Mouse (Mus musculus) C2C12 (cell line): ENCODE measurements at regions not wholly inside any gene's neighbourhood (a gene's known extent, or its start where the extent isn't known, plus 50 kb on each side); places are given as distances from the start of the nearest gene placed in this dataset.

Source experiments
- H3K27me3 ChIP-seq: one replicate; pipeline ENCODE4 v1.6.1; 2011; ENCODE audit not compliant: control insufficient read depth, insufficient read depth, insufficient read length
- H3K36me3 ChIP-seq: one replicate; pipeline ENCODE4 v1.6.1; 2011; ENCODE audit not compliant: control insufficient read depth, insufficient read depth
- H3K4me3 ChIP-seq: one replicate; pipeline ENCODE4 v1.5.1; 2011; ENCODE audit warnings: mild to moderate bottlenecking, control low read depth; ENCODE audit not compliant: poor library complexity, insufficient read depth, severe bottlenecking
- H3K79me2 ChIP-seq: one replicate; pipeline ENCODE4 v1.6.1; 2011; ENCODE audit not compliant: control insufficient read depth, insufficient read depth
- H3K79me3 ChIP-seq: one replicate; pipeline ENCODE4 v1.6.1; 2011; ENCODE audit warnings: low read depth, control low read depth
- H3ac ChIP-seq: one replicate; pipeline ENCODE3; 2011; ENCODE audit warnings: low read depth; ENCODE audit not compliant: control insufficient read depth, insufficient read length
- CEBPB ChIP-seq: IDR thresholded peaks from one replicate; pipeline ENCODE4 v1.6.1; 2011; ENCODE audit warnings: low read depth, mild to moderate bottlenecking, control low read depth, moderate library complexity
- CTCF ChIP-seq: IDR thresholded peaks from one replicate; pipeline ENCODE4 v1.5.1; 2011; ENCODE audit not compliant: control insufficient read depth, insufficient read depth, insufficient read length
- FOSL1 ChIP-seq: IDR thresholded peaks from one replicate; pipeline ENCODE4 v1.8.0; 2011; ENCODE audit warnings: mild to moderate bottlenecking, low read length; ENCODE audit not compliant: poor library complexity, insufficient read depth, severe bottlenecking
- MAX ChIP-seq: IDR thresholded peaks from one replicate; pipeline ENCODE4 v1.6.1; 2011; ENCODE audit warnings: mild to moderate bottlenecking, control low read depth
- MYOD1 ChIP-seq: IDR thresholded peaks from one replicate; pipeline ENCODE4 v1.6.1; 2011; ENCODE audit warnings: low read depth; ENCODE audit not compliant: control insufficient read depth, insufficient read length
- MYOG ChIP-seq: IDR thresholded peaks from one replicate; pipeline ENCODE4 v1.6.1; 2011; ENCODE audit not compliant: control insufficient read depth, insufficient read length; ENCODE audit errors: extremely low read depth
- USF1 ChIP-seq: IDR thresholded peaks from one replicate; pipeline ENCODE4 v1.6.1; 2011; ENCODE audit warnings: low read depth, mild to moderate bottlenecking, control low read depth, moderate library complexity

DNA sequence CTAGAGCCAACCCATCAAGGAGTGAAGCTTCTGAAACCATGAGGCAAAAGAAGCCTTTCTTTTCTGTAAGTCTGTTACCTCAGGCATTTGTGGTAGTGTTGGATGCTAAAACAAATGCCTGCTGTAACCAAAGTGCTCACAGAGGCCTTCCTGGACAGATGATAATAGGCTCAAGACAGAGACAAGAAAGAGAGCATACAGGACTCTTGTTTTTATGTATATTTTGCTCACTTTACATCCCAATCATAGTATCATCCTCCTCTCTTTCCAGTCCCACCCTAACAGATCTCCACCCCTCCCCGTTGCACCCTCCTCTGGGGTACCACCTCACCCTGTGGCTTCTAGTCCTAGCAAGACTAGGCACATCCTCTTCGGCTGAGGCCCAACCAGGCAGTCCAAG is 262.7 kb downstream of the Lurap1l start:
- Histone ChIP-seq H3ac (no peak overlapping the region), H3K4me3 (no peak overlapping the region), H3K79me3 (no peaks in the 10 kb centered on the region), H3K27me3 (no peaks in the 10 kb centered on the region), H3K36me3 (no peaks in the 10 kb centered on the region), H3K79me2 (no peaks in the 10 kb centered on the region)
- TF ChIP-seq USF1 (no peak), CEBPB (no peak), MAX (no peak), FOSL1 (no peak), MYOD1 (no peak), CTCF (no peak), MYOG (no peak)

DNA sequence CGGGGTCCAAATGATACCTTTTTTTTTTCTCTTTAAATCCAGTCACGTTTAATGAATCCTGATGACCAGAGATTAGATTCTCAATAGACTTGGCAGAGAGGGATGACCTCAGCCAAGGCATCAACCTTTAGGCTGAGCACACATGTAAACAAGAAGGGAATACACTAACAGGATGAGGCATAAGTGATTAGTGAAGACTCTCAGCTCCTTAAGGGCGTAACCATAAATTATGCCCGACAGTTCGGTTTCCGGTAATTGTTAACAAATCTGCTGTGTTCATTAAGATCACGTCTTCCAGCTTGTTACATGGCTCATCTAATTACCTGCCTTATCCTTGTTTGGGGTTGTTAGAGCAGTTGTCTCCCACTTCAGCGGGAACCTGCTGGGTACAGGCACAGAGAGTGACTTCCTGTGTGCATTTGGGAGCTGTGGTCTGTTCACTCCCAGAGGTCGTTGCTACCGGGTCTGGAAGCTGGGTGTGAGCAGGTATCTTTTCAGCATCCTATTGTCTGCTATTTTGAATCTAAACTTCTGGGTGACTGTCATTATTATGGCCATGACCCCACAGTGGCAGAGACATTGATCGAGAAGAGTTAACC is 265.1 kb downstream of the Mpdz start:
- H3ac ChIP-seq, result no peak overlapping the region
- H3K4me3 ChIP-seq, result no peak overlapping the region
- TF ChIP-seq CTCF (no peak), MAX (no peak), USF1 (no peak), MYOD1 (no peak), CEBPB (no peak), FOSL1 (no peak), MYOG (no peak)
- no peaks in the 10 kb centered on the region for H3K36me3 ChIP-seq
- H3K27me3 ChIP-seq, result no peaks in the 10 kb centered on the region
- no peaks in the 10 kb centered on the region for H3K79me3 ChIP-seq
- H3K79me2 ChIP-seq, result no peaks in the 10 kb centered on the region

DNA sequence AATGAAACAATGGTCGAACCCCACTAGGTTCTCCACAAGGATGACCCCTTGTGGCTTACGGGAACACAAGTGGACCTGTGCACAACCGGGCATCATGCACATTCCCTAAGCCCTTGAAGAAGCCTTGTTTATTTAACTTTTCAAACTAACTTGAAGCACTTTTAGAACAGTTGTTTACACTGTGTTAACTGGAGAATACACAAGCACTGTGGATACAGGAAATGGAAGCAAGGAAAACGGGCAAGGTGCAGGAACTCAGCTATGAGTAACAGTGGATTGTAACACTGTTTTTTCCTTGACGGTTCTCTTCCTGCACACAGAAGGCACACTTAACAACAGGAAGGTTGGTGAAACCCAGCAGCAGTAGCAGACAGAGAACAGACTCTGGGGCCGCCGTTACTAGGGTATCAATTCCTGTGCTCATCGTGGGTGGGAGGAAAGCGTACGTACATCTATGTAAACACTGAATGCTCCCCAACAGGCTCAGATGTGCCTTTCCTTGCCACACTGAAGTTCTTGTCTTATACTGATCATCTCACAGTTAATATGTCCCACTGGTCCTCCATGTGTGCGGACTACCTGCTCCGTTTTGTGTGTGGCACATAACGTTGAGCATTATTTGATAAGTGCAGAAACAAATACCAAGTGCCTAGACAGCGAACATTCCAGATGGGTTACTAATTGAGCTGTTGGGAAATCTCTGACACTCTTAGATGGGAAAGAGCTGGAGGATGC is 264.4 kb downstream of the Mpdz start:
- Histone ChIP-seq H3K27me3 (no peaks in the 10 kb centered on the region), H3ac (no peak overlapping the region)

DNA sequence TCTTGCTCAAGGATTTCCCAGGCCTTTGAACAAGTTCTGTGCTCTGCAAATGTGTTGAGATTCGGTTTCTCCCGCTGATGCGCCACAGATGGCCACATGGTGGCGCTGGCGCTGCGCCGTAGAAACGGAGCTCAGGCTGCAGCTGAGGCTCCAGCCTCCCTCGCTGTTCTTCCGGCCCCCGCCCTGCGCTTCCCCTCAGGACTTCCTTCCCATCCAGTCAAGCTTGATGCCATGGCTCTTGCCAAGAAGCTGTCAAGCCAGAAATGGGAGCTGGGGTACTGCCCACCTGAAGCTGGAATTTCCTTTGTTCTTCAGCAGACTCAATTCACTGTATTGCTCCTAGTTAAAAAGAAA is 263.9 kb downstream of the Mpdz start:
- Histone ChIP-seq H3K79me2 (no peaks in the 10 kb centered on the region), H3K4me3 (no peak overlapping the region), H3K27me3 (no peaks in the 10 kb centered on the region), H3K79me3 (no peaks in the 10 kb centered on the region), H3K36me3 (no peaks in the 10 kb centered on the region), H3ac (no peak overlapping the region)
- no peak for TF ChIP-seq CEBPB
- no peak for TF ChIP-seq MAX
- TF ChIP-seq MYOD1, result no peak
- no peak for TF ChIP-seq FOSL1
- TF ChIP-seq USF1, result no peak
- TF ChIP-seq CTCF, result peak; percentile 96

More for the DNA sequence above, 264.4 kb downstream of the Mpdz start:
- no peaks in the 10 kb centered on the region for H3K79me3 ChIP-seq
- no peak overlapping the region for H3K4me3 ChIP-seq
- H3K36me3 ChIP-seq, result no peaks in the 10 kb centered on the region
- no peaks in the 10 kb centered on the region for H3K79me2 ChIP-seq
- TF ChIP-seq MYOG (no peak), CTCF (no peak)

DNA sequence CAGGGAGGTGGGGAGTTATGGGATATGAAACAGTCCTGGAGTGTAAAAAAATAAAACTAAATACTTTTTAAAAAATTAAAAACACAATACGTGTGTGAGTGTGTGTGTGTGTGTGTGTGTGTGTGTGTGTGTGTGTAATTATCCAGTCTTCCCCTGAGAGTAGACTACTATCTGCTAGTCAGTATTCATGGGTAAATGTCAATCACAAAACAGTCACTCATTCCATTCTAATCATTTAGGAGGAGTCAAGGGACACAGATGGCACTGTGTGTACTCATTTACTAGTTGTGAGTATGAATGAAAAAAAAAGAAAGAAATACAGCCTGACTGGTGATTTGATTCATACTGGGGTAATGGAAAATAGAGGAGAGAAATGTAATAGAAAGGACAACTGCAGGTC is 226.5 kb downstream of the Mpdz start:
- TF ChIP-seq FOSL1 (no peak), CTCF (no peak), MYOG (no peak), USF1 (no peak), MYOD1 (no peak), MAX (no peak), CEBPB (no peak)
- Histone ChIP-seq H3K79me3 (no peaks in the 10 kb centered on the region), H3K79me2 (no peaks in the 10 kb centered on the region), H3K4me3 (no peak overlapping the region), H3K27me3 (no peaks in the 10 kb centered on the region), H3K36me3 (no peaks in the 10 kb centered on the region), H3ac (no peak overlapping the region)

DNA sequence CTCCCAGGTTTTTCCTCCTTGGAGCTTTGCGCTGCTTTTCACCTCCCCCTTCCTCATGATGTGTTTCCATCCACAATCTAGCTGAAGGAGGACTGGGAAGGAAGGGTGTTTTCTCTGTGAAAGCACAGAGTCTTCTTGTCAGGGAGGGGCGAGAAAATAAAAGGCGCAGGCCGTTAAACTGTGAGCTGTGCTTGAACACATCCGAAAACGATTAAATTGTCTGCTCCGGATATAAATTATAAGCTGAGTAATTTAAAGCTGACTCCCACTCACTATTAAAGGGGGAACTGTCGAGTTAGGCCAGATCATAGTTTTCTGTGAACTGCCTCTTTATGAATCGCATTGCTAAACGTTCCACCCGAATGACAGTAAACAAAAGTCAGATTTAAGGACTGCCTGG is 224.6 kb downstream of the Mpdz start:
- Histone ChIP-seq H3K36me3 (no peaks in the 10 kb centered on the region), H3K79me2 (no peaks in the 10 kb centered on the region), H3K4me3 (no peak overlapping the region), H3ac (no peak overlapping the region), H3K79me3 (no peaks in the 10 kb centered on the region), H3K27me3 (no peaks in the 10 kb centered on the region)
- no peak for TF ChIP-seq FOSL1
